17 mouse cellular contexts compared by ENCODE assay signal in the genomic region with DNA sequence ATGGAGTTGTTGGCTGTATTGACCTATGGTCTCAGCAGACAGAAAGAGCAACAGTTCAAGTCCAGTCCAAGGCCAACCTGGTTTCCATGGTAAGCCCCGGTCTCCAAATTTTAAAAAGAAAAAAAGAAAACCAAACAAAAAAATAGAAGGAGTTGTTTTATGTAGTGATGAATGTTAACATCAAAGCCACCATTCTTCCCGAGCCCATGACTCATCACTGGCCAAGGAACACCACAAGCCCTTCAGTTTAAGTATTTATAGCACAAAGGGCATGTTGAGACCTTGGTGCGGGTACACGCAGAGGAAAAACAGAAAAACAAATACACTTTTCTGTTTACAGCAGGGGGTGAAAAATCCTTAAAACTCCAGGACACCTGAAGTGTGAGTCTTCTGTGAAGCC. TPM values are rescaled to one million over a fixed set of nuclear protein-coding genes. Genes with fewer than 3 reads are reported as not detected.
DNase-seq lines count a peak whose midpoint lies in the region; ATAC-seq and TF ChIP-seq lines count a peak whose summit lies in the region.
"Had no signal": no experiment of that assay in that cellular context is flagged by ENCODE, and none has a peak within 500 bp of the region (broad histone marks: within the 10 kb centered on the region; RNA-seq: fewer than 3 reads in every experiment).

No protein-coding gene starts in this region.

- H3K27ac ChIP-seq in midbrain, postnatal 0 days (ENCODE audit: low read depth, low read length) = peak overlapping the region; percentile 59
- H3K27ac ChIP-seq in midbrain, embryonic 11.5 days (ENCODE audit: low read depth, low read length) = no peak overlapping the region
- no peak overlapping the region for H3K27ac ChIP-seq in forebrain, embryonic 10.5 days
- H3K27ac ChIP-seq: embryonic facial prominence, embryonic 10.5 days; heart, embryonic 15.5 days; limb, embryonic 15.5 days; midbrain, embryonic 10.5 days had no signal

- WGBS in midbrain, postnatal 0 days = 79% methylated on average over 4 of the region's 4 CpGs
- WGBS in midbrain, embryonic 11.5 days = 84% methylated on average over 4 of the region's 4 CpGs
- 93% methylated on average over 4 of the region's 4 CpGs for WGBS in forebrain, embryonic 10.5 days

- no peaks in the 10 kb centered on the region for H3K9me3 ChIP-seq in midbrain, postnatal 0 days (ENCODE audit: low read length)
- no peaks in the 10 kb centered on the region for H3K9me3 ChIP-seq in midbrain, embryonic 11.5 days (ENCODE audit: control insufficient read depth, low read length)
- no peaks in the 10 kb centered on the region for H3K9me3 ChIP-seq in forebrain, embryonic 10.5 days
- H3K9me3 ChIP-seq: embryonic facial prominence, embryonic 10.5 days; heart, embryonic 15.5 days; limb, embryonic 15.5 days; midbrain, embryonic 10.5 days had no signal

- no peak for ATAC-seq in midbrain, postnatal 0 days (ENCODE audit: low FRiP score)
- ATAC-seq in midbrain, embryonic 11.5 days (ENCODE audit: low FRiP score) = no peak
- ATAC-seq: activated CD4-positive, CD25-positive, alpha-beta regulatory T cell, adult 4 months; liver, postnatal 0 days had no signal

- no peak overlapping the region for H3K4me3 ChIP-seq in midbrain, postnatal 0 days (ENCODE audit: low read depth, low read length)
- no peak overlapping the region for H3K4me3 ChIP-seq in midbrain, embryonic 11.5 days (ENCODE audit: low read depth, low read length)
- H3K4me3 ChIP-seq in forebrain, embryonic 10.5 days = no peak overlapping the region
- H3K4me3 ChIP-seq: embryonic facial prominence, embryonic 10.5 days; heart, embryonic 15.5 days; limb, embryonic 15.5 days; midbrain, embryonic 10.5 days had no signal

- TF ChIP-seq CTCF in midbrain, postnatal 0 days (IDR thresholded peaks at IDR 0.05) = no peak

- H3K4me2 ChIP-seq in midbrain, postnatal 0 days (ENCODE audit: low read depth, low read length, poor library complexity, severe bottlenecking) = no peak overlapping the region
- H3K4me2 ChIP-seq in midbrain, embryonic 11.5 days = no peak overlapping the region
- H3K4me2 ChIP-seq: heart, embryonic 15.5 days; limb, embryonic 15.5 days had no signal

- no peak overlapping the region for H3K9ac ChIP-seq in midbrain, postnatal 0 days (replicated peaks; ENCODE audit: low read length, poor library complexity, severe bottlenecking)
- H3K9ac ChIP-seq in midbrain, embryonic 11.5 days (ENCODE audit: low read length) = no peak overlapping the region
- H3K9ac ChIP-seq: heart, embryonic 15.5 days; limb, embryonic 15.5 days; liver, postnatal 0 days had no signal

- H3K36me3 ChIP-seq in midbrain, postnatal 0 days (ENCODE audit: insufficient read depth, low read length) = no peaks in the 10 kb centered on the region
- no peaks in the 10 kb centered on the region for H3K36me3 ChIP-seq in midbrain, embryonic 11.5 days (ENCODE audit: control insufficient read depth, insufficient read depth, low read length)
- no peaks in the 10 kb centered on the region; the same call in 1 of the 2 replicates for H3K36me3 ChIP-seq in forebrain, embryonic 10.5 days (replicated peaks)
- H3K36me3 ChIP-seq: embryonic facial prominence, embryonic 10.5 days; heart, embryonic 15.5 days; limb, embryonic 15.5 days had no signal

- no peaks in the 10 kb centered on the region for H3K27me3 ChIP-seq in midbrain, postnatal 0 days (ENCODE audit: insufficient read depth, low read length)
- H3K27me3 ChIP-seq in midbrain, embryonic 11.5 days (ENCODE audit: control insufficient read depth, insufficient read depth, low read length) = no peaks in the 10 kb centered on the region
- no peaks in the 10 kb centered on the region for H3K27me3 ChIP-seq in forebrain, embryonic 10.5 days (ENCODE audit: poor library complexity, severe bottlenecking)
- H3K27me3 ChIP-seq: heart, embryonic 15.5 days; limb, embryonic 15.5 days had no signal

- H3K4me1 ChIP-seq in midbrain, postnatal 0 days (ENCODE audit: insufficient read depth, low read length) = 0 out of 2 replicates have a peak, but pooled peaks cover 2% of the 10 kb centered on the region
- no peaks in the 10 kb centered on the region for H3K4me1 ChIP-seq in midbrain, embryonic 11.5 days (ENCODE audit: control insufficient read depth, insufficient read depth, low read length)
- H3K4me1 ChIP-seq in forebrain, embryonic 10.5 days = peaks cover 7% of the 10 kb centered on the region; the same call in 1 of the 2 replicates
- H3K4me1 ChIP-seq: embryonic facial prominence, embryonic 10.5 days; limb, embryonic 15.5 days had no signal

- DNase-seq in heart, adult 18-20 months = peak; percentile 22 to 29
- no peak for DNase-seq in heart, postnatal 4 days
- DNase-seq in midbrain, postnatal 0 days (ENCODE audit: low spot score) = no peak
- no peak for DNase-seq in midbrain, embryonic 11.5 days (ENCODE audit: low spot score, missing footprints)
- peak; percentile 35 for DNase-seq in adrenal gland, postnatal 25 days
- DNase-seq in forebrain, embryonic 10.5 days (ENCODE audit: extremely low spot score, low spot score) = no peak
- DNase-seq in cerebellum, postnatal 4 days (ENCODE audit: low spot score in 2 of 2) = no peak
- DNase-seq: cerebellum, adult 9-11 months; gastrocnemius, postnatal 25 days; liver, postnatal 0 days; lung, postnatal 36 days; thymus, postnatal 25 days had no signal

RNA-seq across cellular contexts. Expression of a gene that starts 49.5 kb away (rescaled TPM):
- 100 to 1,000 TPM; 259 to 260 TPM for total RNA-seq in heart, adult 18-20 months (2021)
- 100 to 1,000 TPM; 182 to 200 TPM for total RNA-seq in heart, postnatal 4 days (2021)
- total RNA-seq in midbrain, postnatal 0 days (2014; rRNA removed) = 974 and 976 TPM in 2 replicates
- polyA plus RNA-seq in midbrain, postnatal 0 days (2015; fragmentation: Nextera tagmentation; extraction: Ambion mirVana) = 1,518 and 1,519 TPM in 2 replicates
- polyA plus RNA-seq in midbrain, embryonic 11.5 days (2014; fragmentation: Nextera tagmentation; extraction: Ambion mirVana) = 356 and 390 TPM in 2 replicates
- 645 and 671 TPM in 2 replicates for total RNA-seq in adrenal gland, postnatal 25 days (2021)
- polyA plus RNA-seq in forebrain, embryonic 10.5 days (2016; fragmentation: Nextera tagmentation; extraction: Ambion mirVana) = 98.7 and 107 TPM in 2 replicates

Comparison
In these comparisons a context has a peak if more than half of its experiments do, and no peak if none do; other contexts are left out.
1. DNase-seq: peak in heart, adult 18-20 months (2 of 2) and adrenal gland, postnatal 25 days (single experiment); none in heart, postnatal 4 days (single experiment), midbrain, postnatal 0 days (single experiment), midbrain, embryonic 11.5 days (single experiment), forebrain, embryonic 10.5 days (single experiment) and cerebellum, postnatal 4 days (0 of 2).